Mouse (Mus musculus) lung, postnatal 0 days (tissue): ENCODE results near the gene Ndel1. TPM values are rescaled to one million over a fixed set of nuclear protein-coding genes. Genes with fewer than 3 reads are reported as not detected.
"Not testable (repeated sequence)": the region's sequence is repeated elsewhere in the genome, so short reads cannot be mapped to it uniquely, and the experiment has no call there.

Experiments used
- ATAC-seq: fragments of 200-750 bp; cut with Nextera tagmentation; 2 replicates; pipeline ENCODE4 v1.8.0; 2017; ENCODE audit warnings: moderate library complexity
- DNase-seq: peaks from one replicate; pipeline ENCODE4 v3.0.0-alpha.2; 2016; ENCODE audit warnings: low spot score
- H3K27ac ChIP-seq: fragments of 300-500 bp; sonication (generic); 2 replicates; pipeline ENCODE4 v1.5.1; 2014; ENCODE audit warnings: antibody characterized with exemption, mild to moderate bottlenecking, low read length, mixed read lengths
- H3K27me3 ChIP-seq: fragments of 300-500 bp; sonication (generic); replicated peaks from 2 replicates; pipeline ENCODE4 v1.6.1; 2014; ENCODE audit warnings: low read length, mixed read lengths; ENCODE audit not compliant: insufficient read depth
- H3K36me3 ChIP-seq: fragments of 300-500 bp; sonication (generic); 2 replicates; pipeline ENCODE4 v1.6.1; 2014; ENCODE audit warnings: low read length, mixed read lengths; ENCODE audit not compliant: insufficient read depth
- H3K4me1 ChIP-seq: fragments of 300-500 bp; sonication (generic); 2 replicates; pipeline ENCODE4 v1.6.1; 2014; ENCODE audit warnings: antibody characterized with exemption, low read depth, low read length, mixed read lengths; ENCODE audit not compliant: insufficient read depth
- H3K4me2 ChIP-seq: fragments of 300-500 bp; sonication (generic); replicated peaks from 2 replicates; pipeline ENCODE4 v1.6.1; 2014; ENCODE audit warnings: low read depth, mild to moderate bottlenecking, low read length, moderate library complexity, mixed read lengths
- H3K4me3 ChIP-seq: fragments of 300-500 bp; sonication (generic); 2 replicates; pipeline ENCODE4 v1.5.1; 2014; ENCODE audit warnings: low read depth, low read length
- H3K9ac ChIP-seq: fragments of 300-500 bp; sonication (generic); replicated peaks from 2 replicates; pipeline ENCODE4 v1.6.1; 2014; ENCODE audit warnings: low read depth, mild to moderate bottlenecking
- H3K9me3 ChIP-seq: fragments of 300-500 bp; sonication (generic); 2 replicates; pipeline ENCODE4 v1.6.1; 2016; ENCODE audit warnings: low read length, mixed read lengths
- CTCF ChIP-seq: IDR thresholded peaks from 2 replicates; pipeline ENCODE4 v1.5.1; 2016; ENCODE audit warnings: antibody characterized with exemption, mild to moderate bottlenecking
- EP300 ChIP-seq: IDR thresholded peaks from 2 replicates; pipeline ENCODE4 v1.6.1; 2016; ENCODE audit warnings: antibody characterized with exemption, mild to moderate bottlenecking, control low read depth
- WGBS: fragments of 180-500 bp; shearing (Covaris S2); extraction: QIAGEN DNeasy Blood & Tissue Kit; methylation state at CpG from one replicate; pipeline ENCODE4 v1.1.7; 2014; 5-methylcytosine and 5-hydroxymethylcytosine counted together
- polyA plus RNA-seq: library from polyadenylated mRNA; unstranded; fragments of >200 nt; fragmentation: Nextera tagmentation; extraction: Ambion mirVana; gene quantifications from 2 replicates; pipeline ENCODE4 v1.2.1, GENCODE M21; 2015

Ndel1 gene
- polyA plus RNA-seq, 1 experiment from 2014 or later = 79.1 TPM

DNA sequence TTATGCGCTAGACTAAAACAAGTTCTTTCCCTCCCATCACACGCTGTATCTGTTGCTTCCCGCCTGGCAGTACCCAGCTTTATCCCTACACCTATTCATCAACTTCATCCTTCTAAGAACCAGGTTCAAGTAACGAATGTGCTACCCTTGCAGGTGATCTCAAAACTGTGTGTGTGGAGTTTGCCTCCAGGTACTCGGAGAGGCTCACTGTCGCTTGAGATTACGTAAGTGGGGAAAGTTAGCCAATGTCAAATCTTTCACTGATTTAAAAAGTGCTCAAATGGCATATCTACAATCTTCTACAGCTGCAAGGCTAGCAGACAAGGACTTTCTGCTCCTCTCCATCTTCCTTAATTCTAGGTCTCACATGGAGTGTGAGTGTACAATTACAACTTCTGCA lies 20.8 kb downstream of the Ndel1 start:
- Histone ChIP-seq H3K4me1 (peaks cover 18% of the 10 kb centered on the region), H3K27me3 (no peaks in the 10 kb centered on the region), H3K36me3 (no peaks in the 10 kb centered on the region), H3K4me3 (0 out of 2 replicates have a peak overlapping the region, but pooled peaks have one; percentile 97), H3K27ac (no peak overlapping the region), H3K9me3 (no peaks in the 10 kb centered on the region), H3K4me2 (peak overlapping the region; percentile 69; the same call in 1 of the 2 replicates), H3K9ac (0 out of 2 replicates have a peak overlapping the region, but pooled peaks have one; percentile 12)
- 55% methylated on average over 7 of the region's 7 CpGs for WGBS
- TF ChIP-seq CTCF = no peak
- no peak for TF ChIP-seq EP300
- ATAC-seq (no peak), DNase-seq (peak; percentile 23)

DNA sequence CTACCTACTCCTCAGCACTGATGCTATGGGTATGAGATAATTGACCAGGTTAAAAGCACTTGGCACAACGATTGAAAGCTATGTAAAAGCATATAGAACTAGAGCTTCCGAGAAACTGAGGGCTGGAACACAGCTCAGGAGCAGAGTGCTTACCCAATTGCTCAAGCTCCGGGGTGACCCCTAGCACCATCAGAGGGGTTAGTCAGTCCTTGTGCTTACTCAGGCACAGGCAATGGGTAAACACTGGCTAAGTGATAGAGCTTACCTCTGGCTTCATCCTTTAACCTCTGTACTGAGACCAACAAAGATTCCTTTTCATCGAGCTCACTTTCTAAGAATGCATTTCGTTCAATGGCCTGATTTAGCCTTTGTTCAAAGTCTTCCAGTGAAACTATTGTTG lies 32.1 kb downstream of the Ndel1 start:
- Histone ChIP-seq H3K9me3 (no peaks in the 10 kb centered on the region), H3K4me3 (no peak overlapping the region), H3K27me3 (no peaks in the 10 kb centered on the region), H3K4me2 (no peak overlapping the region), H3K9ac (no peak overlapping the region), H3K36me3 (peaks cover 34% of the 10 kb centered on the region), H3K27ac (no peak overlapping the region), H3K4me1 (no peaks in the 10 kb centered on the region)
- DNase-seq (no peak), ATAC-seq (no peak)
- TF ChIP-seq CTCF = no peak
- no peak for TF ChIP-seq EP300
- WGBS = 81% methylated on average over 5 of the region's 5 CpGs

DNA sequence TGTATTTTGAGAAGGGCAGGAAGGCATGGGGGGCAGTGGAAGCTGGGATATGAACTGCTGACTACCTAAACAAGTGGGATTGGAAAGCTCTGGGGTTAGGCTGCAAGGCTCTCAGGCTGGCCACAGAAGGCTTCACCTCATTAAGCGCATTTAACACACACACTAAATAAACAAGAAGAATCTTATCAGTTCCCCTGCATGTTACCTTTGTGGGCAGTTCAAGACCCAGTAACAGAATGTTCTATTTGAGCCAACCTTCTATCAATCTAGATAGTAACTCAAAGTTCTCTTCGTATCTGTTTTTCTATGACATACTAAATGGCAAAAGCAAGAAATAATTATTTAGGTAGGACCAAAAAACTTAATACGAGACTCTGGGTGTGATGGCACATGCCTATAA lies 36.6 kb downstream of the Ndel1 start:
- Histone ChIP-seq H3K4me3 (no peak overlapping the region), H3K27ac (no peak overlapping the region), H3K9me3 (no peaks in the 10 kb centered on the region), H3K4me1 (no peaks in the 10 kb centered on the region), H3K27me3 (no peaks in the 10 kb centered on the region), H3K36me3 (peaks cover 40% of the 10 kb centered on the region; the same call in 1 of the 2 replicates), H3K9ac (no peak overlapping the region), H3K4me2 (no peak overlapping the region)
- no peak for DNase-seq
- ATAC-seq = no peak
- TF ChIP-seq EP300 (no peak), CTCF (no peak)
- 88% methylated on average over 3 of the region's 3 CpGs for WGBS

DNA sequence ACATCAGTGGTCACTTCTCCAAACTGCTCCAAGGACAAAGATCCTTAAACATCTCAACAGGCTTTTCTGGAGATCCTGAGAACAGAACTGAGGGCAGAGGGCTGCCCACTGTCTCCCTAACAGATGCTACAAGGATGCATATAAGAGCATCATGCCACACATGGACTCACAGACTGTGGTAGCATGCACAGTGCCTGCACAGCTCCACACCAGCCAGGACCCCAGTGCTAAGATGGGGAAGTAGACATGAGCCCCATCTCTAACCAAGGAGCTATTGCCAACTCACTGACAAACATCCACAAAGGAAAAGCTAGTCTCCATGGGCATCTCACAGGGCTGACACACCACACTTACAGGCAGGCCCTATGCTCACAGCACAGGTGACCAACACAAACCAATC lies 38.1 kb downstream of the Ndel1 start:
- H3K36me3 ChIP-seq = peaks cover 46% of the 10 kb centered on the region; the same call in 1 of the 2 replicates
- no peak for DNase-seq

DNA sequence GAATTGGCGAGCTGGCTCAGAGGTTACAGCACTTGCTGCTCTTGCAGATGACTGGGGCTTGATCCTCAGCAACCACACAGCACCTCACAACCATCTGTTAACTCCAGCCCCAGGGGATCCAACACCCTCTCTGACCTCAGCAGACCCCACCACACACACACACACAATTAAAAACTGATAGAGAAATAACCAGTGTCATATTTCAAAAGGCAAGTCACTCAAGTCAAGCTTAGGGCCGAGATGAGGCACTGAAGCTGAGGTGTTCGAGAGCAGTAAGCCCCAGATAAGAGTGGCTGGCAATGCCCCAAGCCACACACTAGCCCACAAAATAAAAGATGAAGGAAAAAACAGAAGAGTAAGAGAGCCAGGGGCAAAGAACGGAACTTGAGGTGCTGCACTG lies 38.9 kb downstream of the Ndel1 start:
- DNase-seq = no peak
- Histone ChIP-seq H3K4me2 (no peak overlapping the region), H3K9ac (no peak overlapping the region), H3K27me3 (no peaks in the 10 kb centered on the region), H3K27ac (no peak overlapping the region), H3K9me3 (no peaks in the 10 kb centered on the region), H3K36me3 (peaks cover 52% of the 10 kb centered on the region; the same call in 1 of the 2 replicates), H3K4me3 (no peak overlapping the region), H3K4me1 (no peaks in the 10 kb centered on the region)
- TF ChIP-seq CTCF = no peak
- TF ChIP-seq EP300 = no peak
- WGBS = 50% methylated on average over 4 of the region's 4 CpGs
- no peak for ATAC-seq

More for the DNA sequence above, 38.1 kb downstream of the Ndel1 start:
- Histone ChIP-seq H3K4me2 (no peak overlapping the region), H3K4me1 (no peaks in the 10 kb centered on the region), H3K27me3 (no peaks in the 10 kb centered on the region), H3K9me3 (no peaks in the 10 kb centered on the region), H3K27ac (no peak overlapping the region), H3K9ac (no peak overlapping the region), H3K4me3 (no peak overlapping the region)
- ATAC-seq = no peak
- TF ChIP-seq CTCF = no peak

DNA sequence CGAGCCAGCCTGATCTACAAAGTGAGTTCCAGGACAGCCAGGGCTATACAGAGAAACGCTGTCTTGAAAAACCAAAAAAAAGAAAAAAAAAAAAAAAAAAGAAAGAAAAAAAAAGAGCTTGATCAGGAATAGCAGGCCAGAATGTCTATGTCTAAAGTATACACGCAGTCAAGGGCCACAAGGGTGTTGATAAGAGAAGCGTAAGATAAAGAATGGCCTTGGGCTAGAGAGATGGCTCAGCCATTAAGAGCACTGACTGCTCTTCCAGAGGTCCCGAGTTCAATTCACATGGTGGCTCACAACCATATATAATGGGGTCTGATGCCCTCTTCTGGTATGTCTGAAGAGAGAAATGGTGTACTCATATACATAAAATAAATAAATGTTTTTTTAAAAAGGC lies 40.1 kb downstream of the Ndel1 start:
- not testable (repeated sequence) for ATAC-seq, H3K27me3 ChIP-seq, H3K4me1 ChIP-seq, H3K4me3 ChIP-seq, H3K9ac ChIP-seq, H3K9me3 ChIP-seq, H3K27ac ChIP-seq, DNase-seq, H3K4me2 ChIP-seq
- WGBS = 87% methylated on average over 5 of the region's 5 CpGs
- peaks cover 52% of the 10 kb centered on the region; the same call in 1 of the 2 replicates for H3K36me3 ChIP-seq

DNA sequence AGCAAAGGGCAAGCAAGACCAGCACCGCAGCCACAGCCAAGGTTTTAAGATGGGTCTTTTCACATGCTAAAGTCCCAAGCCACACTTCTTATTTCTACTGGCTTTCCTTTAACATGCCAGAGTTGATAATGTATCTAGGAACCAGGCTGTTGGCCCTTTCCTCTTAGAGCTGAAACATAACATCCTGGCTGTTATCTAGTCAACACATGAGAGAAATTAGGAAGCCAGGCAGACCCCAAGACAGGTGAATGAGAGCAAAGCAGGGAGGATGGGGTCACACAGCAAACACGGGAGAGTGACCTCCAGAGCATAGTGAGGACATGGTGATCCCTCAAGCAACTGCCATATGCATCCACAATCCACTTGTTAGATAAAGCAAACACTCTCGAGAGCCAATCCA lies 44.9 kb downstream of the Ndel1 start:
- DNase-seq (no peak), ATAC-seq (no peak)
- no peak overlapping the region for H3K4me3 ChIP-seq
- WGBS = 61% methylated on average over 3 of the region's 3 CpGs
- no peak overlapping the region for H3K27ac ChIP-seq
- H3K4me2 ChIP-seq = no peak overlapping the region
- no peaks in the 10 kb centered on the region for H3K27me3 ChIP-seq
- H3K9ac ChIP-seq = no peak overlapping the region
- H3K4me1 ChIP-seq = no peaks in the 10 kb centered on the region
- TF ChIP-seq EP300 = no peak
- H3K36me3 ChIP-seq = peaks cover 41% of the 10 kb centered on the region; the same call in 1 of the 2 replicates
- H3K9me3 ChIP-seq = no peaks in the 10 kb centered on the region
